Mouse (Mus musculus) intestine, embryonic 15.5 days (tissue): ENCODE results near the gene Ceacam18. TPM values are rescaled to one million over a fixed set of nuclear protein-coding genes. Genes with fewer than 3 reads are reported as not detected.
"Not testable (repeated sequence)": the region's sequence is repeated elsewhere in the genome, so short reads cannot be mapped to it uniquely, and the experiment has no call there.

Experiments used
- ATAC-seq: fragments of 200-750 bp; cut with Nextera tagmentation; 2 replicates; pipeline ENCODE4 v1.8.0; 2017; ENCODE audit warnings: moderate TSS enrichment, moderate library complexity
- H3K27ac ChIP-seq: fragments of 300-500 bp; sonication (generic); 2 replicates; pipeline ENCODE4 v1.5.1; 2015; ENCODE audit warnings: mild to moderate bottlenecking, inconsistent platforms
- H3K27me3 ChIP-seq: fragments of 300-500 bp; sonication (generic); replicated peaks from 2 replicates; pipeline ENCODE4 v1.6.1; 2015; ENCODE audit warnings: inconsistent platforms
- H3K36me3 ChIP-seq: fragments of 300-500 bp; sonication (generic); 2 replicates; pipeline ENCODE4 v1.6.1; 2015; ENCODE audit warnings: inconsistent platforms
- H3K4me1 ChIP-seq: fragments of 300-500 bp; sonication (generic); replicated peaks from 2 replicates; pipeline ENCODE4 v1.6.1; 2015; ENCODE audit warnings: inconsistent platforms
- H3K4me2 ChIP-seq: fragments of 300-500 bp; sonication (generic); replicated peaks from 2 replicates; pipeline ENCODE4 v1.6.1; 2015; ENCODE audit warnings: mild to moderate bottlenecking, inconsistent platforms
- H3K4me3 ChIP-seq: fragments of 300-500 bp; sonication (generic); replicated peaks from 2 replicates; pipeline ENCODE4 v1.5.1; 2015; ENCODE audit warnings: inconsistent platforms
- H3K9ac ChIP-seq: fragments of 300-500 bp; sonication (generic); 2 replicates; pipeline ENCODE4 v1.6.1; 2015; ENCODE audit warnings: inconsistent platforms
- H3K9me3 ChIP-seq: fragments of 300-500 bp; sonication (generic); 2 replicates; pipeline ENCODE4 v1.6.1; 2016; ENCODE audit warnings: inconsistent platforms
- WGBS: fragments of 180-500 bp; shearing (Covaris S2); methylation state at CpG from one replicate; pipeline ENCODE4 v1.1.7; 2015; 5-methylcytosine and 5-hydroxymethylcytosine counted together
- polyA plus RNA-seq: library from polyadenylated mRNA; unstranded; fragments of >200 nt; fragmentation: Nextera tagmentation; extraction: Ambion mirVana; gene quantifications from 2 replicates; pipeline ENCODE4 v1.2.1, GENCODE M21; 2015

Ceacam18 gene
- polyA plus RNA-seq, 1 experiment from 2014 or later, result 4.7 TPM

DNA sequence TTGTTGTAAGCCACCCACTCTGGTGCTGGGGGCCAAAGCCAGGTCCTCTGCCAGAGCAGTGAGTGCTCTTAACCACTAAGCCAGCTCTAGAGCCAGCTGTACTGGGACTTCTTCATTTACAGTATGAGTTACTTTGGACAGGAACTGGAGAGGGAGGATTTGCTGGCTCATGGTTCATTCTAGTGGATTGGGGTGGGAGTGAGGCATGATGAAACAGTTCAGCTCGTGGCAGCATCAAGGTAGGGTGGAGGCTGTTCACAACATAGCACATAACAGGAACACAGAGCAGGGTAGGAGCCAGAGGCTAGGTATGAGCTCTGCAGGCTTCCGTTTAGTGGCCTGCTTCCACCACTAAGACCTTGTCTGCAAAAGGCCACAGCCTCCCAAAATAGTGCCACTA, 1.7 kb downstream of the Ceacam18 start:
- Histone ChIP-seq H3K27me3 (no peaks in the 10 kb centered on the region), H3K4me1 (peaks cover 3% of the 10 kb centered on the region; the same call in 1 of the 2 replicates), H3K27ac (no peak overlapping the region), H3K4me2 (no peak overlapping the region; the same call in 1 of the 2 replicates), H3K36me3 (no peaks in the 10 kb centered on the region), H3K9ac (no peak overlapping the region), H3K4me3 (no peak overlapping the region), H3K9me3 (no peaks in the 10 kb centered on the region)
- ATAC-seq, result no peak; the same call in 1 of the 2 replicates
- 58% methylated on average over 2 of the region's 2 CpGs for WGBS

DNA sequence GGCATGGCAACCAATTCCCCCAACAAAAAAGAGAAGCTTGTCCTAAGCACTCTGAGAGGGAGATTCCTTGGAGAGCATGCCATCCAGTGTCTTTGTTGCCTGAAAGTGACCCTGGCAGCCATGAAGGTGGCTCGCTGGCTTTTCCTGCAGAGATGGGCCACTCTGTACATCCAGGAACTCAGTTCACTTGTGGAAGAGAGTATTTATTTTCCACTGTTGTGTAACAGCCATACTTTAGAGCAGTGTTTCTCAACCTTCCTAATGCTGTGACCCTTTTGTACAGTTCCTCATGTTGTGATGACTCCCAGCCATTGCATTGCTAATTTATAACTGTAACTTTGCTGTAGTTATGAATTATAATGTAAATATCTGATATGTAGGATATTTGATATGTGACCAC, 2.6 kb downstream of the Ceacam18 start:
- Histone ChIP-seq H3K4me2 (no peak overlapping the region), H3K9ac (no peak overlapping the region), H3K27me3 (no peaks in the 10 kb centered on the region), H3K4me3 (no peak overlapping the region), H3K4me1 (peaks cover 3% of the 10 kb centered on the region; the same call in 1 of the 2 replicates), H3K27ac (no peak overlapping the region), H3K36me3 (no peaks in the 10 kb centered on the region), H3K9me3 (no peaks in the 10 kb centered on the region)
- WGBS, result 85% methylated on average over 1 of the region's 1 CpGs
- no peak for ATAC-seq

- Histone ChIP-seq H3K9ac (no peak overlapping the region), H3K36me3 (no peaks in the 10 kb centered on the region), H3K4me3 (no peak overlapping the region), H3K27ac (no peak overlapping the region), H3K9me3 (no peaks in the 10 kb centered on the region), H3K27me3 (no peaks in the 10 kb centered on the region), H3K4me2 (no peak overlapping the region), H3K4me1 (no peaks in the 10 kb centered on the region)
- WGBS, result 78% methylated on average over 5 of the region's 5 CpGs
- no peak for ATAC-seq
These were observed 8.1 kb downstream of the Ceacam18 start for GRCm38 (mm10) chr7:43642587-43642986.

GRCm38 (mm10) chr7:43643046-43643652, 8.6 kb downstream of the Ceacam18 start:
- H3K4me1 ChIP-seq, result no peaks in the 10 kb centered on the region
- 75% methylated on average over 17 of the region's 17 CpGs for WGBS
- no peak for ATAC-seq

DNA sequence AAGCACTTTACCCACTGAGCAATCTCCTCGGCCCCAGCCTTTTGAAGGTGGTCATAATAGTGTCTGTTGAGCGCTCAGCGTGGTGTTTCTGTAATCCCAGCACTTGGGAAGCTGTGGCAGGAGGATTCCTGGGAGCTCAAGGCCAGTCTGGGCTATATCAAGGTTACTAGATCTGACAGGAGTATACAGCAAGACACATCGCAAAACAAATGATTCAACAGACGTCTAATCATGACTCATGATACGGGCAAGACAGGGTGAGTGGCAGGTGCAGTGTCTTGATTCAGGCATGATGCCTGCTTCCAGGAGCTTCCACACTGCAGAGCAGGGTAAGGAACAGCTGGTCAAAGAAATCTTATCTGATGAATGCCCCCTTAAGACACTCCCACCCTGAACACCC, 18.2 kb downstream of the Ceacam18 start:
- no peak for ATAC-seq
- Histone ChIP-seq H3K27ac (no peak overlapping the region), H3K4me1 (no peaks in the 10 kb centered on the region), H3K9me3 (no peaks in the 10 kb centered on the region), H3K4me3 (no peak overlapping the region), H3K36me3 (no peaks in the 10 kb centered on the region), H3K9ac (no peak overlapping the region), H3K27me3 (no peaks in the 10 kb centered on the region), H3K4me2 (no peak overlapping the region)
- 86% methylated on average over 6 of the region's 6 CpGs for WGBS

More at GRCm38 (mm10) chr7:43643046-43643652, 8.6 kb downstream of the Ceacam18 start:
- Histone ChIP-seq H3K9me3 (no peaks in the 10 kb centered on the region), H3K9ac (no peak overlapping the region), H3K27ac (no peak overlapping the region), H3K36me3 (no peaks in the 10 kb centered on the region), H3K4me2 (no peak overlapping the region), H3K4me3 (no peak overlapping the region), H3K27me3 (no peaks in the 10 kb centered on the region)

- Histone ChIP-seq H3K4me1 (no peaks in the 10 kb centered on the region), H3K9ac (no peak overlapping the region), H3K27ac (no peak overlapping the region), H3K4me2 (no peak overlapping the region), H3K36me3 (no peaks in the 10 kb centered on the region), H3K4me3 (no peak overlapping the region), H3K27me3 (no peaks in the 10 kb centered on the region), H3K9me3 (no peaks in the 10 kb centered on the region)
- ATAC-seq, result no peak
- 70% methylated on average over 3 of the region's 3 CpGs for whole genome bisulfite sequencing
These were observed 20.0 kb downstream of the Ceacam18 start for GRCm38 (mm10) chr7:43654519-43654918.

- no peaks in the 10 kb centered on the region for H3K27me3 ChIP-seq
- no peaks in the 10 kb centered on the region for H3K4me1 ChIP-seq
- H3K27ac ChIP-seq, result no peak overlapping the region
- H3K9me3 ChIP-seq, result no peaks in the 10 kb centered on the region
- ATAC-seq, result no peak
- no peak overlapping the region for H3K4me3 ChIP-seq
- H3K9ac ChIP-seq, result no peak overlapping the region
- no peak overlapping the region for H3K4me2 ChIP-seq
- H3K36me3 ChIP-seq, result no peaks in the 10 kb centered on the region
- WGBS, result 61% methylated on average over 6 of the region's 6 CpGs
These were observed 21.7 kb downstream of the Ceacam18 start for GRCm38 (mm10) chr7:43656232-43656631.

GRCm38 (mm10) chr7:43660002-43660401, 25.5 kb downstream of the Ceacam18 start, which contains the start of gene Siglece:
Gene Siglece, minus strand, starts transcription at chr7:43660161.
- no peak within 1 kb of the TSS for H3K9ac ChIP-seq
- 84% methylated on average over 1 of the region's 1 CpGs for WGBS
- no peaks in the 10 kb centered on the region for H3K9me3 ChIP-seq
- no peaks in the 10 kb centered on the region for H3K4me1 ChIP-seq
- ATAC-seq, result no peak
- no peak within 1 kb of the TSS for H3K4me3 ChIP-seq
- H3K4me2 ChIP-seq, result no peak within 1 kb of the TSS
- no peaks in the 10 kb centered on the region for H3K36me3 ChIP-seq
- H3K27ac ChIP-seq, result no peak within 1 kb of the TSS
- H3K27me3 ChIP-seq, result no peaks in the 10 kb centered on the region

DNA sequence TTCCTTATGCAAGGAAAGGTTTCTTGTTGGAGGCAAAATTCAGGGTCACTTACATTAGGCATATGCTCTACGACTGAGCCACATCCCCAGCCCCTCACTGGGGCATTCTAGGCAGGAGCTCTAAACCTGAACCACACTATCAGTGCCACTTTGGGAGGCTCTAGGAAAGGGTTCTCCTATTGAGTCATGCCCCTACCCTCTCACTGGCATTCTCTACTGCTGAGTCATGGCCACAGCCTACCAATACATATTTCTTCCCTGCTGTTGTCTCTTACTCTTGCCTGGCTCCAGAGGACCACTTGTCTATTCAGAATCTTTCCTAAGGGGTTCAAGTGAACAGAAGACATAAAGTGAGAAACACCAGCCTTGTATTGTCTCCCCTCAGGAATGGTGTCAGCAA, 28.3 kb downstream of the Ceacam18 start:
- Histone ChIP-seq H3K9ac (no peak overlapping the region), H3K36me3 (no peaks in the 10 kb centered on the region), H3K4me3 (no peak overlapping the region), H3K27me3 (no peaks in the 10 kb centered on the region), H3K4me1 (no peaks in the 10 kb centered on the region), H3K27ac (no peak overlapping the region), H3K4me2 (no peak overlapping the region), H3K9me3 (no peaks in the 10 kb centered on the region)
- WGBS, result 88% methylated on average over 1 of the region's 1 CpGs
- no peak for ATAC-seq

GRCm38 (mm10) chr7:43667221-43667620, 32.7 kb downstream of the Ceacam18 start:
- H3K36me3 ChIP-seq, ATAC-seq, H3K4me3 ChIP-seq, H3K27me3 ChIP-seq, H3K4me1 ChIP-seq, H3K9me3 ChIP-seq, H3K4me2 ChIP-seq, H3K9ac ChIP-seq, H3K27ac ChIP-seq: not testable (repeated sequence)
- WGBS, result 86% methylated on average over 4 of the region's 4 CpGs

DNA sequence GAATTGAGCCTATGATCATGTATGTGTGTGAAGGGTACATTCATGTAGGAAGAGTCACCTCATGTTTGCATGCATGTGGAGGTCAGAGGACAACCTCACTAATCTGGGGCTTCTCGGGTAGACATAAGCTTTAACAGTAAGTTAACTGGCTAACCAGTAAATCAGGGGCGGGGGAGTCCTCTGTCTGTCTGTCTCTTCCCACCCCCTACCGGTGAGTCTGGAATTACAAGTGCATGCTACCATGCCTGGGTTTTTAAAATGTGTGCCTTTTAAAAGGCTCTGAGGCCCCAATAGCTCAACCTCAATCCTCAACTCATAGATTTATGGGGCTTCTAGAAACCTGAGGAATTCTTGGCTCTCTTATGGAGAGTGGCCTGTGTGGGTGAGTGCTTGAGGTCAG, 34.1 kb downstream of the Ceacam18 start:
- Histone ChIP-seq H3K27me3 (no peaks in the 10 kb centered on the region), H3K9me3 (no peaks in the 10 kb centered on the region), H3K4me1 (peaks cover 7% of the 10 kb centered on the region), H3K27ac (no peak overlapping the region), H3K4me3 (no peak overlapping the region), H3K9ac (no peak overlapping the region), H3K4me2 (no peak overlapping the region), H3K36me3 (no peaks in the 10 kb centered on the region)
- no peak for ATAC-seq
- WGBS, result 20% methylated on average over 3 of the region's 3 CpGs

- peak; percentile 44 for ATAC-seq
- Histone ChIP-seq H3K27me3 (no peaks in the 10 kb centered on the region), H3K36me3 (peaks cover 22% of the 10 kb centered on the region), H3K9ac (peak overlapping the region; percentile 31; the same call in 1 of the 2 replicates), H3K27ac (peak overlapping the region; percentile 44; the same call in 1 of the 2 replicates), H3K4me2 (peak overlapping the region; percentile 70), H3K4me1 (peaks cover 7% of the 10 kb centered on the region), H3K4me3 (peak overlapping the region; percentile 64), H3K9me3 (no peaks in the 10 kb centered on the region)
- WGBS, result 65% methylated on average over 11 of the region's 11 CpGs
These were observed 36.7 kb downstream of the Ceacam18 start for GRCm38 (mm10) chr7:43671064-43671808.
